Mouse (Mus musculus) liver, postnatal 0 days (tissue): ENCODE measurements around the gene Zfp59. TPM values are rescaled to one million over a fixed set of nuclear protein-coding genes. Genes with fewer than 3 reads are reported as not detected.

ENCODE experiments used
- ATAC-seq: fragments of 200-750 bp; cut with Nextera tagmentation; 2 replicates; pipeline ENCODE4 v1.8.0; 2017; ENCODE audit warnings: mild to moderate bottlenecking, moderate library complexity
- DNase-seq: peaks from one replicate; pipeline ENCODE4 v3.0.0-alpha.2; 2016
- H3K27ac ChIP-seq: fragments of 300-500 bp; sonication (generic); 2 replicates; pipeline ENCODE4 v1.5.1; 2014; ENCODE audit warnings: antibody characterized with exemption, moderate library complexity, mild to moderate bottlenecking, low read depth
- H3K27me3 ChIP-seq: fragments of 300-500 bp; sonication (generic); 2 replicates; pipeline ENCODE4 v1.6.1; 2014; ENCODE audit warnings: low read length, control low read depth, mixed read lengths; ENCODE audit not compliant: insufficient read depth
- H3K36me3 ChIP-seq: fragments of 300-500 bp; sonication (generic); replicated peaks from 2 replicates; pipeline ENCODE4 v1.6.1; 2014; ENCODE audit warnings: mild to moderate bottlenecking, control low read depth, low read length, moderate library complexity, mixed read lengths; ENCODE audit not compliant: insufficient read depth
- H3K4me1 ChIP-seq: fragments of 300-500 bp; sonication (generic); 2 replicates; pipeline ENCODE4 v1.6.1; 2014; ENCODE audit warnings: antibody characterized with exemption, mild to moderate bottlenecking, control low read depth; ENCODE audit not compliant: insufficient read depth
- H3K4me2 ChIP-seq: fragments of 300-500 bp; sonication (generic); 2 replicates; pipeline ENCODE4 v1.6.1; 2014; ENCODE audit warnings: low read depth, mild to moderate bottlenecking, low read length, moderate library complexity, mixed read lengths
- H3K4me3 ChIP-seq: fragments of 300-500 bp; sonication (generic); 2 replicates; pipeline ENCODE4 v1.5.1; 2014; ENCODE audit warnings: low read depth, low read length
- H3K9ac ChIP-seq: fragments of 300-500 bp; sonication (generic); replicated peaks from 2 replicates; pipeline ENCODE4 v1.6.1; 2014; ENCODE audit warnings: mild to moderate bottlenecking, moderate library complexity
- H3K9me3 ChIP-seq: fragments of 300-500 bp; sonication (generic); 2 replicates; pipeline ENCODE4 v1.6.1; 2016; ENCODE audit warnings: mild to moderate bottlenecking, control low read depth, low read length, mixed read lengths
- CTCF ChIP-seq: sonication (generic); IDR thresholded peaks from 2 replicates; pipeline ENCODE4 v1.5.1; 2016; ENCODE audit warnings: antibody characterized with exemption, low read depth
- EP300 ChIP-seq: IDR thresholded peaks from 2 replicates; pipeline ENCODE4 v1.6.1; 2016; ENCODE audit warnings: antibody characterized with exemption, low read depth, mild to moderate bottlenecking
- WGBS: fragments of 180-500 bp; shearing (Covaris S2); extraction: QIAGEN DNeasy Blood & Tissue Kit; methylation state at CpG from one replicate; pipeline ENCODE4 v1.1.7; 2014; ENCODE audit not compliant: insufficient replicate concordance; 5-methylcytosine and 5-hydroxymethylcytosine counted together
- polyA plus RNA-seq: library from polyadenylated mRNA; unstranded; fragments of >200 nt; fragmentation: Nextera tagmentation; extraction: Ambion mirVana; gene quantifications from 2 replicates; pipeline ENCODE4 v1.2.1, GENCODE M21; 2015

The Zfp59 gene
- polyA plus RNA-seq, 1 experiment from 2014 or later, result 1.3 TPM

- no peak for DNase-seq
- Histone ChIP-seq H3K9me3 (no peaks in the 10 kb centered on the region), H3K27me3 (no peaks in the 10 kb centered on the region), H3K4me2 (no peak overlapping the region), H3K36me3 (no peaks in the 10 kb centered on the region), H3K9ac (no peak overlapping the region), H3K4me3 (no peak overlapping the region), H3K27ac (no peak overlapping the region), H3K4me1 (peaks cover 3% of the 10 kb centered on the region; the same call in 1 of the 2 replicates)
- no peak for ATAC-seq
- 74% methylated on average over 2 of the region's 2 CpGs for WGBS
- TF ChIP-seq CTCF, result no peak
Measured at GRCm38 (mm10) chr7:27834131-27834530, 4.3 kb upstream of the Zfp59 start.

GRCm38 (mm10) chr7:27837896-27838295, 511 bp upstream of the Zfp59 start:
- H3K27me3 ChIP-seq, result no peaks in the 10 kb centered on the region
- H3K9me3 ChIP-seq, result no peaks in the 10 kb centered on the region
- DNase-seq (no peak), ATAC-seq (peak; percentile 56; the same call in 1 of the 2 replicates)
- H3K36me3 ChIP-seq, result no peaks in the 10 kb centered on the region
- TF ChIP-seq EP300 (no peak), CTCF (no peak)
- WGBS, result 28% methylated on average over 6 of the region's 6 CpGs
- peaks cover 6% of the 10 kb centered on the region; the same call in 1 of the 2 replicates for H3K4me1 ChIP-seq
- H3K4me2 ChIP-seq, result peak overlapping the region; percentile 79
- H3K4me3 ChIP-seq, result peak overlapping the region; percentile 61
- H3K27ac ChIP-seq, result peak overlapping the region; percentile 82
- peak overlapping the region; percentile 62 for H3K9ac ChIP-seq

DNA sequence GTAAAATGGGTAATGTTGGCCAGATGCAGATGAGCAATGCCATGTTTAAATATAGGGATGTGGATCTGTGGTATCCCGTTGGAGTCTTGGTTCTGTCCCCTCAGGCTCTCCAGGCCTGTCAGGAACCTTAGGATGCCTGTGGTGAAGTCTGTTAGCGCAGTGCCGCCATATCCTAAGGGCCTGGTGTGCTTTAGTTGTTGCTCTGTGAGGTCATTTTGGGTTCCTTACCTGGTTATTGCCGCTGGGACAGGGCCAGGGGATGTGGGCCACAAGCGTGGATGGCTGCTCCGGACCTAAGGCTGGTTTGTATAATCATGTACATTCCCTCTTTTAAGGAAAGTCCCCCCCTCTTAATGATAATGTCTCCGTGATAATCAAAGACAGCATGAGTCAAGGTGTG, 1.2 kb downstream of the Zfp59 start:
- no peaks in the 10 kb centered on the region for H3K27me3 ChIP-seq
- ATAC-seq, result no peak
- no peak overlapping the region for H3K9ac ChIP-seq
- no peak overlapping the region for H3K27ac ChIP-seq
- DNase-seq, result no peak
- peaks cover under 1% of the 10 kb centered on the region; the same call in 1 of the 2 replicates for H3K36me3 ChIP-seq
- no peaks in the 10 kb centered on the region for H3K9me3 ChIP-seq
- H3K4me3 ChIP-seq, result no peak overlapping the region
- H3K4me2 ChIP-seq, result no peak overlapping the region
- 89% methylated on average over 7 of the region's 7 CpGs for WGBS
- TF ChIP-seq EP300 (no peak), CTCF (no peak)
- peaks cover 6% of the 10 kb centered on the region; the same call in 1 of the 2 replicates for H3K4me1 ChIP-seq

GRCm38 (mm10) chr7:27840104-27840503, 1.7 kb downstream of the Zfp59 start:
- no peaks in the 10 kb centered on the region for H3K9me3 ChIP-seq
- 79% methylated on average over 6 of the region's 6 CpGs for WGBS
- ATAC-seq (no peak), DNase-seq (no peak)
- no peak overlapping the region for H3K4me2 ChIP-seq
- no peak overlapping the region for H3K27ac ChIP-seq
- H3K9ac ChIP-seq, result no peak overlapping the region
- H3K4me3 ChIP-seq, result no peak overlapping the region
- TF ChIP-seq EP300, result no peak
- no peak for TF ChIP-seq CTCF
- peaks cover 6% of the 10 kb centered on the region; the same call in 1 of the 2 replicates for H3K4me1 ChIP-seq
- no peaks in the 10 kb centered on the region for H3K27me3 ChIP-seq
- peaks cover 4% of the 10 kb centered on the region for H3K36me3 ChIP-seq

- Histone ChIP-seq H3K9ac (no peak within 1 kb of the TSS), H3K9me3 (no peaks in the 10 kb centered on the region), H3K4me3 (no peak within 1 kb of the TSS), H3K4me2 (no peak within 1 kb of the TSS), H3K27me3 (no peaks in the 10 kb centered on the region), H3K36me3 (no peaks in the 10 kb centered on the region; the same call in 1 of the 2 replicates), H3K4me1 (peaks cover 6% of the 10 kb centered on the region; the same call in 1 of the 2 replicates), H3K27ac (no peak within 1 kb of the TSS)
- no peak for ATAC-seq
- 81% methylated on average over 1 of the region's 1 CpGs for WGBS
- no peak for DNase-seq
- TF ChIP-seq EP300, result no peak
- no peak for TF ChIP-seq CTCF
Measured at GRCm38 (mm10) chr7:27857227-27857626, 18.8 kb downstream of the Zfp59 start, which contains the start of gene Zfp607a. TSS of gene Zfp607a (plus strand) at chr7:27857527.

GRCm38 (mm10) chr7:27859301-27860251, 21.2 kb downstream of the Zfp59 start:
- TF ChIP-seq EP300 (no peak), CTCF (no peak)
- Histone ChIP-seq H3K9me3 (no peaks in the 10 kb centered on the region), H3K36me3 (peaks cover 5% of the 10 kb centered on the region; the same call in 1 of the 2 replicates), H3K4me2 (peak overlapping the region; percentile 90), H3K4me3 (peak overlapping the region; percentile 71), H3K27ac (peak overlapping the region; percentile 82), H3K4me1 (peaks cover 6% of the 10 kb centered on the region; the same call in 1 of the 2 replicates), H3K9ac (peak overlapping the region; percentile 76), H3K27me3 (no peaks in the 10 kb centered on the region)
- ATAC-seq (peak; percentile 21; the same call in 1 of the 2 replicates), DNase-seq (no peak)
- 20% methylated on average over 10 of the region's 10 CpGs for WGBS
